Mouse (Mus musculus): ENCODE results near the gene Atg4d. TPM values are rescaled to one million over a fixed set of nuclear protein-coding genes. Genes with fewer than 3 reads are reported as not detected.

Gene Atg4d
- polyA plus RNA-seq, 1 experiment from 2014 or later = 31.9 TPM

DNA sequence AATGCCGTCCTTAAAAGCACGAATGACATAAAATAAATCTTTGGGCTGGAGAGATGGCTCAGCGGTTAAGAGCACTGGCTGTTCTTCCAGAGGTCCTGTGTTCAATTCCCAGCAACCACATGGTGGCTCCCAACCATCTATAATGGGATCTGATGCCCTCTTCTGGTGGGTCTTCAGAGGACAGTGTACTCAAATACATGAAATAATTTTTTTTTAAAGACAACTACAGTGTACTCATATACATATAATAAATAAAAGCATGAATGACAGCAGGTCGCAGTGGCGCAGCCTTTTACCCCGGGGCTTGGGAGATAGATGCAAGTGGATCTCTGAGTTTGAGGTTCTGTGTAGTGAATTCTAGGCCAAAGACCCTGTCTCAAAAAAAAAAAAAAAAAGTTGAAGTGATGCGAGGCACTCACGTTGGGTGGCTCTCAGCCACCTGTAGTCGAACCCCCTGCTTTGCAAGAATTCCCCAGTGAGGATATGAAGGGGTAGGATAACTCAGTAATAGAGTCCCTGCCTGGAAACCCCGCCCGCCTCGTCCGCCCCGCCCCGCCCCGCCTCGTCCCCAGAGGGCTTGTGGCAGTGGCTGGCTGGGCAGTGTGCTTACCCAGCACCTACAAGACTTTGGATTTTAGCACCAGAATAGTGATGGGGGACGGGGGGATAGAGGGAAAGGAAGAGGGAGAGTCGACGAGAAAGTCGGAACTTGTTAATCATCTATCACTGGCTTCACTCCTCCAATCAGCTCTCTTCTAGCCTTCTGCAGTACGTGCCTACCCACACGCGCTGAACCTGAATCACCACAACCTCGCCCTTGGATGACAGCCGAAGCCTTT lies 40.3 kb upstream of the Atg4d start:
- DNase-seq (ENCODE audit: low spot score) (peak; percentile 58), ATAC-seq (ENCODE audit: insufficient number of reproducible peaks, low FRiP score, low TSS enrichment, low read depth) (no peak)
- Histone ChIP-seq H3K4me2 (ENCODE audit: low read depth, severe bottlenecking) (peak overlapping the region; percentile 44), H3K9me3 (ENCODE audit: control insufficient read depth, low read length) (no peaks in the 10 kb centered on the region), H3K27me3 (ENCODE audit: control insufficient read depth, insufficient read depth, low read length) (no peaks in the 10 kb centered on the region), H3K9ac (ENCODE audit: low read length) (no peak overlapping the region), H3K36me3 (ENCODE audit: control insufficient read depth, insufficient read depth, low read length) (no peaks in the 10 kb centered on the region), H3K4me3 (ENCODE audit: low read depth, low read length) (peak overlapping the region; percentile 18), H3K27ac (replicated peaks; ENCODE audit: low read depth, low read length) (no peak overlapping the region), H3K4me1 (ENCODE audit: control insufficient read depth, insufficient read depth, low read length) (no peaks in the 10 kb centered on the region)
- WGBS = 21% methylated on average over 26 of the region's 26 CpGs

DNA sequence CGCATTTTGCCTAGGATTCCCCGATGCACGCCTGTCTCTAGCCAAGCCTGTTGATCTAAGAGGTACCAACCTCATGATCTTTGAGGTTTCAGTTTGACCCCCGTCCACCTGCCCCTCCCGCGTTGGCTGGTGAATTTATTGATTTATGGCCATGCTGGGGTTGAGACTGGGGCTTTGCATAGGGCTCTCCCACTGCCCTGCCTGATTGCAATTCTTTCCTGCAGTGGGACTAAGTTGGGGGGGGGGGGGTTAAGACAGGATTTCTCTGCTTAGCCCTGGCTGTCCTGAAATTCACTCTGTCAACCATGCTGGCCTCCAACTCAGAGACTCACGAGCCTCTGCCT lies 39.7 kb upstream of the Atg4d start:
- 10% methylated on average over 7 of the region's 7 CpGs for WGBS
- Histone ChIP-seq H3K9me3 (ENCODE audit: control insufficient read depth, low read length) (no peaks in the 10 kb centered on the region), H3K9ac (ENCODE audit: low read length) (no peak overlapping the region), H3K27me3 (ENCODE audit: control insufficient read depth, insufficient read depth, low read length) (no peaks in the 10 kb centered on the region), H3K4me1 (ENCODE audit: control insufficient read depth, insufficient read depth, low read length) (no peaks in the 10 kb centered on the region), H3K36me3 (ENCODE audit: control insufficient read depth, insufficient read depth, low read length) (peaks cover 4% of the 10 kb centered on the region; the same call in 1 of the 2 replicates), H3K4me3 (ENCODE audit: low read depth, low read length) (peak overlapping the region; percentile 18), H3K4me2 (ENCODE audit: low read depth, severe bottlenecking) (peak overlapping the region; percentile 44), H3K27ac (replicated peaks; ENCODE audit: low read depth, low read length) (no peak overlapping the region)
- no peak for ATAC-seq (ENCODE audit: insufficient number of reproducible peaks, low FRiP score, low TSS enrichment, low read depth)
- no peak for DNase-seq (ENCODE audit: low spot score)

DNA sequence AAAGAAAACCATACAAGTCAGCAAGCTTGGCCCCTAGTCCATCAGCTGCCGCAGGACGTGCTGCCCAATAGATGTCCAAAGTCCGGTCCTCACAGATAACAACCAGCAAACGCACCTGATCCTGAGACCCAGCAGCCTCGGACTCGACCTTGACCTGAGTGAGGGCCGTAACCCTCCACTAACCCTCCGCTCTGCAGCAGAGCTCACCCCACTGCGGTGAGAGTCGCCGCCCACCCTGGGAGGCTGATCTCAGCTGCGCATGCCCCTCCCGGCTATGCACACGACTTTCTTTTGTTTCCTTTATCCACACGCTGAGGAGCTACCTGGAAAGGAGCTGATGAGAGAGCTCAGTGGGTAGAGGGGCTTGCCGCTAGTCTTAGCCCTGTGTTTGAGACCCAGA lies 37.8 kb upstream of the Atg4d start:
- H3K9ac ChIP-seq (ENCODE audit: low read length) = peak overlapping the region; percentile 32; the same call in 1 of the 2 replicates
- H3K4me1 ChIP-seq (ENCODE audit: control insufficient read depth, insufficient read depth, low read length) = no peaks in the 10 kb centered on the region
- no peak overlapping the region; the same call in 1 of the 2 replicates for H3K4me3 ChIP-seq (ENCODE audit: low read depth, low read length)
- H3K27ac ChIP-seq (replicated peaks; ENCODE audit: low read depth, low read length) = no peak overlapping the region
- no peaks in the 10 kb centered on the region for H3K9me3 ChIP-seq (ENCODE audit: control insufficient read depth, low read length)
- ATAC-seq (ENCODE audit: insufficient number of reproducible peaks, low FRiP score, low TSS enrichment, low read depth) (no peak; the same call in 1 of the 2 replicates), DNase-seq (ENCODE audit: low spot score) (peak; percentile 69)
- 16% methylated on average over 16 of the region's 16 CpGs for WGBS
- peak overlapping the region; percentile 16; the same call in 1 of the 2 replicates for H3K4me2 ChIP-seq (ENCODE audit: low read depth, severe bottlenecking)
- H3K27me3 ChIP-seq (ENCODE audit: control insufficient read depth, insufficient read depth, low read length) = no peaks in the 10 kb centered on the region
- peaks cover 4% of the 10 kb centered on the region; the same call in 1 of the 2 replicates for H3K36me3 ChIP-seq (ENCODE audit: control insufficient read depth, insufficient read depth, low read length)

DNA sequence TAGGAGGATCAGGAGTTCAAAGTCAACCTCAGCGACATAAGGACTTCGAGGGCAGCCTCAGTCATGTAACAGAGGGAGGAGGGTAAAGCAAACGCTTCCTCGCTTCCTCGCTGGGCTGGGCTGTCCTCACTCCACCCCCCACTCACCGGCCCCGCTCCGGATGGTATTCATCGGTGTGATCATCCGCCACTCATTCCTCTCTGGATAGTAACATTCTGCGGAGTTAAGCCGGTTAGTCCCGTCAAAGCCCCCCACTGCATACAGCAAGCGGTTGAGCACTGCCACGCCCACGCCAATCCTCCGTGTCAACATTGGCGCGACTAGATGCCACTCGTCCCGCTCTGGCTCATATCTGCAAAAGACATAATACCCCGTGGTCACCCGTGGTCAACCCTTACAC lies 33.5 kb upstream of the Atg4d start:
- WGBS = 62% methylated on average over 23 of the region's 23 CpGs
- H3K27ac ChIP-seq (replicated peaks; ENCODE audit: low read depth, low read length) = no peak overlapping the region
- no peaks in the 10 kb centered on the region for H3K27me3 ChIP-seq (ENCODE audit: control insufficient read depth, insufficient read depth, low read length)
- no peak overlapping the region for H3K4me3 ChIP-seq (ENCODE audit: low read depth, low read length)
- no peak overlapping the region for H3K4me2 ChIP-seq (ENCODE audit: low read depth, severe bottlenecking)
- H3K9me3 ChIP-seq (ENCODE audit: control insufficient read depth, low read length) = no peaks in the 10 kb centered on the region
- ATAC-seq (ENCODE audit: insufficient number of reproducible peaks, low FRiP score, low TSS enrichment, low read depth) (no peak), DNase-seq (ENCODE audit: low spot score) (no peak)
- H3K9ac ChIP-seq (ENCODE audit: low read length) = no peak overlapping the region
- H3K36me3 ChIP-seq (ENCODE audit: control insufficient read depth, insufficient read depth, low read length) = peaks cover 8% of the 10 kb centered on the region; the same call in 1 of the 2 replicates
- no peaks in the 10 kb centered on the region for H3K4me1 ChIP-seq (ENCODE audit: control insufficient read depth, insufficient read depth, low read length)

DNA sequence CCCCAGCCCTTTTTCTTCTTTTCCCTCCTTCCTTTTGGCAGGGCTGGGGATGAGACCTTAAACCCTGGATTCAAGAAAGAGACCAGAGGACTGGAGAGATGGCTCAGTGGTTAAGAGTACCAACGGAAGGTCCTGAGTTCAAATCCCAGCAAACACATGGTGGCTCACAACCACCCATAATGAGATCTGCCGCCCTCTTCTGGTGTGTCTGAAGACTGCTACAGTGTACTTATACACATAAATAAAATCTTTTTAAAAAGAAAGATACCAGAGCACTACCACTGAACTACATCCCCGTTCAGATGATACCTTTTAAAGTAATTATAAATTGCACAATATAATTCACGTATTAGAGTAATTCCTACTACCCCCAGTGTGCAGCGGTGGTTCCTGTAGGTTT lies 32.2 kb upstream of the Atg4d start:
- H3K27ac ChIP-seq (replicated peaks; ENCODE audit: low read depth, low read length) = no peak overlapping the region
- DNase-seq (ENCODE audit: low spot score) = no peak

DNA sequence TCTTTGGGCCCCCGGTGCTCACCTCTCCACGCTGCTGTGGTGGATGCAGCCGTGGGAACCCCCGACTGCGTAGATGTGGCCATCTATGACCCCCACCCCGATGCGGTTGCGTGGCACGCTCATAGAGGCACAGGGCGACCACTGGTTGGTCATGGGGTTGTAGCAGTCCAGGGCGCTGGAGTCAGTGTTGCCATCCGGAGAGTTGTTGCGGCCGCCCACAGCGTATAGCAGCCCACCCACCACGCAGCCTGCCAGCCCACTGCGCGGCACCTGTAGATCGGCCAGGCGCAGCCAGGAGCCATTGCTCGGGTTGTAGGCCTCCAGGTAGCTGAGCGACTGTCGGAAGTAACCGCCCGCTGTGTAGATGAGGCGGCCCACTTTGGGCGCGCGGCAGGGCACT lies 31.7 kb upstream of the Atg4d start:
- no peak for DNase-seq (ENCODE audit: low spot score)
- no peak overlapping the region for H3K4me2 ChIP-seq (ENCODE audit: low read depth, severe bottlenecking)
- no peak overlapping the region for H3K4me3 ChIP-seq (ENCODE audit: low read depth, low read length)
- H3K27ac ChIP-seq (replicated peaks; ENCODE audit: low read depth, low read length) = no peak overlapping the region
- H3K9ac ChIP-seq (ENCODE audit: low read length) = no peak overlapping the region
- H3K36me3 ChIP-seq (ENCODE audit: control insufficient read depth, insufficient read depth, low read length) = peaks cover 8% of the 10 kb centered on the region; the same call in 1 of the 2 replicates
- peaks cover 10% of the 10 kb centered on the region for H3K4me1 ChIP-seq (ENCODE audit: control insufficient read depth, insufficient read depth, low read length)
- WGBS = 90% methylated on average over 29 of the region's 29 CpGs
- H3K27me3 ChIP-seq (ENCODE audit: control insufficient read depth, insufficient read depth, low read length) = no peaks in the 10 kb centered on the region
- no peak for ATAC-seq (ENCODE audit: insufficient number of reproducible peaks, low FRiP score, low TSS enrichment, low read depth)
- H3K9me3 ChIP-seq (ENCODE audit: control insufficient read depth, low read length) = no peaks in the 10 kb centered on the region

More for the DNA sequence above, 32.2 kb upstream of the Atg4d start:
- no peak overlapping the region for H3K4me2 ChIP-seq (ENCODE audit: low read depth, severe bottlenecking)
- peaks cover 9% of the 10 kb centered on the region for H3K4me1 ChIP-seq (ENCODE audit: control insufficient read depth, insufficient read depth, low read length)
- WGBS = 90% methylated on average over 5 of the region's 5 CpGs
- no peaks in the 10 kb centered on the region for H3K27me3 ChIP-seq (ENCODE audit: control insufficient read depth, insufficient read depth, low read length)
- H3K4me3 ChIP-seq (ENCODE audit: low read depth, low read length) = no peak overlapping the region
- peaks cover 8% of the 10 kb centered on the region; the same call in 1 of the 2 replicates for H3K36me3 ChIP-seq (ENCODE audit: control insufficient read depth, insufficient read depth, low read length)
- no peak for ATAC-seq (ENCODE audit: insufficient number of reproducible peaks, low FRiP score, low TSS enrichment, low read depth)
- no peak overlapping the region for H3K9ac ChIP-seq (ENCODE audit: low read length)
- H3K9me3 ChIP-seq (ENCODE audit: control insufficient read depth, low read length) = no peaks in the 10 kb centered on the region

DNA sequence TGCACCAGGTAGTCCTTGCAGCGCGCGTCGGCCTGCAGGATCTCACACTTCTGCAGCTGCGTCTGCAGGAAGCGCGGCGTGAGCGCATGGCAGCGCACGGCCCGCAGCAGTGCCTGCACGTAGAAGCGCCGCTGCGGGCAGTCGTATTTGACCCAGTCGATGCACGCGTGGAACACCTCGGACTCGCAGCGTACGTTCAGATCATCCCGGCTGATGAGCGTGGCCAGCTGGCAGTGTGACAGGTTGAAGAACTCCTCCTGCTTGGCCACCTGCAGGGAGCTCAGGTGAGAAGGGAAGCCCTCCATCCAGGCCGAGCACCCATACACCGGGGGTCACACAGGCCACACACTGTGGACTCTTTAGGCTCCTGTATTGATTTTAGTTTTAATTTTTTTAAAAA lies 31.3 kb upstream of the Atg4d start:
- Histone ChIP-seq H3K36me3 (ENCODE audit: control insufficient read depth, insufficient read depth, low read length) (peaks cover 8% of the 10 kb centered on the region; the same call in 1 of the 2 replicates), H3K9ac (ENCODE audit: low read length) (no peak overlapping the region), H3K9me3 (ENCODE audit: control insufficient read depth, low read length) (no peaks in the 10 kb centered on the region), H3K4me2 (ENCODE audit: low read depth, severe bottlenecking) (no peak overlapping the region), H3K4me1 (ENCODE audit: control insufficient read depth, insufficient read depth, low read length) (peaks cover 10% of the 10 kb centered on the region), H3K27ac (replicated peaks; ENCODE audit: low read depth, low read length) (no peak overlapping the region), H3K4me3 (ENCODE audit: low read depth, low read length) (no peak overlapping the region), H3K27me3 (ENCODE audit: control insufficient read depth, insufficient read depth, low read length) (no peaks in the 10 kb centered on the region)
- no peak for DNase-seq (ENCODE audit: low spot score)
- no peak for ATAC-seq (ENCODE audit: insufficient number of reproducible peaks, low FRiP score, low TSS enrichment, low read depth)
- WGBS = 77% methylated on average over 28 of the region's 28 CpGs

DNA sequence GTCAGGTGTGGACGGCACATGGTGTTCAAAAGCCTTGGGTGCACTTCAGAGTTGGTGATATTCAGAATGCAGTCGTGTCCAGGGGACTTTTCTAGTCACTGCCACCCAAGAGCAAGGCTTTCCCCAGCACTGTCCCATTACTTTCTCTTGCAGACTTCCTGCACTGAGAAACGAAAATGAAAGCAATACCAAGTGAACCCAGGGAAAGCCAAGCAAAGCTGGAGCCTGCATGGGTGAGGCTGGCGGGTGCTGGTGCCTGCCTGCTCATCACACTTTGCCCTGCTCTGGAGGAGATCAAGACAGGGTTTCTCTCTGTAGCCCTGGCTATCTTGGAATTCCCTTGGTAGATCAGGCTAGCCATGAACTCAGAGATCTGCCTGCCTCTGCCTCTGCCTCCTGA lies 29.8 kb upstream of the Atg4d start:
- no peak for ATAC-seq (ENCODE audit: insufficient number of reproducible peaks, low FRiP score, low TSS enrichment, low read depth)
- no peak overlapping the region for H3K4me2 ChIP-seq (ENCODE audit: low read depth, severe bottlenecking)
- no peaks in the 10 kb centered on the region for H3K27me3 ChIP-seq (ENCODE audit: control insufficient read depth, insufficient read depth, low read length)
- peaks cover 10% of the 10 kb centered on the region for H3K4me1 ChIP-seq (ENCODE audit: control insufficient read depth, insufficient read depth, low read length)
- H3K4me3 ChIP-seq (ENCODE audit: low read depth, low read length) = no peak overlapping the region
- peaks cover 5% of the 10 kb centered on the region; the same call in 1 of the 2 replicates for H3K36me3 ChIP-seq (ENCODE audit: control insufficient read depth, insufficient read depth, low read length)
- 90% methylated on average over 4 of the region's 4 CpGs for WGBS
- no peak for DNase-seq (ENCODE audit: low spot score)
- no peak overlapping the region for H3K9ac ChIP-seq (ENCODE audit: low read length)
- H3K27ac ChIP-seq (replicated peaks; ENCODE audit: low read depth, low read length) = no peak overlapping the region
- H3K9me3 ChIP-seq (ENCODE audit: control insufficient read depth, low read length) = no peaks in the 10 kb centered on the region
